Mouse (Mus musculus) erythroid progenitor cell, adult 5-6 weeks (primary cell): ENCODE results near the gene Ngb. TPM values are rescaled to one million over a fixed set of nuclear protein-coding genes. Genes with fewer than 3 reads are reported as not detected.

Source experiments
- ATAC-seq: replicated peaks from 2 replicates; pipeline ENCODE4 v1.8.0; 2016; ENCODE audit warnings: moderate number of reproducible peaks, mild to moderate bottlenecking, moderate TSS enrichment, inconsistent platforms; ENCODE audit not compliant: poor library complexity, low FRiP score, severe bottlenecking
- total RNA-seq, 2 experiments: library from RNA; stranded (forward) in 1 of 2; stranded (reverse) in 1 of 2; fragments of 150-400 nt in 1 of 2; fragments of 186-747, 209-891 nt in 1 of 2; gene quantifications; 2 replicates each; pipeline versions ENCODE4 v1.2.3 to v1.2.4; 2015 to 2017; ENCODE audit warnings: low replicate concordance in 2 of 2

Ngb gene
- total RNA-seq (2015; ENCODE audit: low replicate concordance) = not detected in 2 replicates
- total RNA-seq (2017; ENCODE audit: low replicate concordance) = not detected in 2 replicates

DNA sequence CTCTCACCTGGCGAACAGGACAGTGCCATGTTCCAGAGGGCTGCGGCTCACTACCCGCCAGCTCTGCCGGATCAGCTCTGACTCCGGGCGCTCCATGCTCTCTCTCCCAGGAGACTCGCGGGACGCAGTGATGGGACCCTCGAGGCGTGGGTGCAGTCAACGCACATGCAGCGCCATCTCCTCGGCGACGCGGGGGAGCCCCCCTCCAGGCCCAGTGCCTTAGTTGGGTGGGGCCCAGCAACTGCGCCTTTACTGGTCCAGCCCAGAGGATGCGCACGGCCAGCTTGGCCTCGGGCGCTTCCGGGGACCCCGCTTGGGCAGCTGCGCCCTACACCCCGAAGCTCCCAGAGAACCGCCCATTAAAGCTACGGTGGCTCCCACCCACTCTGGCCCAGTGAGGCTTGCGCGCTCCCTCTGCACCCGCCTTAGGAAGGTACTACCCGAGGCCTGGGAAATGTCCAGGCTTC, at the start of gene Ngb:
Ngb (minus strand) TSS at position 375 of the 467 bp plus-strand sequence.
- no peak for ATAC-seq

DNA sequence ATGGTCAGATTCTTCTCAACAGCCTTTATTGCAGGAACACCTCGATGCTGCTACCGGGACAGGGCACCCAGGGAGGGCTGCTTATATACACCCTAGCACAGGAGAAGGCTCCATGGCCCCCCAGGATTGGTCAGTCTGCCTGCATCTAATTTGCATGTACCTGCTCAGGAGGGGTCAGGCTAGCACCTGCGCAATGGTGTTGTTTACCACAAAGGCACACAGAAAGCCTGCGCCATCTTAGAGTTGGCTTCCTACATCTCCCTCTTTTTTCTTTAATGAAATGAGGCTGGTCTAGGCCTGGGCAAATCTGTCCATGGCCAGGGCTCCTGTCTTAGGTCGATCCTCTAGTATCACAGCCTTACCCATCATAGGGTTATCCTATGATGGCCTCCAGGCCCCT, 47.1 kb upstream of the Ngb start:
- no peak for ATAC-seq

DNA sequence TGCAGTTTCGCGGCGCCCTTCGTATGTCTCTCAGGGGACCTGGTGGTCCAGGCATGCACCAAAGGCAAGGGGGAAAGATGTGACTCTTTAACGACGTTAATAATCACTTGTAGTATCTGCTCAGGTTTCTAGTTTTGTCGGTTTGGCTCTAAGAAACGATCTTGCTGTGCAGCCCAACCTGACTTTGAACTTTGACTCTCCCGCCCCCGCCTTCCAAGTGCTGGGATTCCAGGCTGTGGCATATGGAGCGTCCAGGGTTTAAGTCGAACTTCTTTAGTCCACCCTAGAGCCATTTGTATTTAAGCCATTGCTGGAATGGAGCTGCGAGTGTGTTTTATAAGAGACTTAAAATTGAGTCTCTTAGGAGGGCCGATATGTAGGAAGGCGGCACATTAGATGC, 45.8 kb upstream of the Ngb start:
- ATAC-seq = no peak

DNA sequence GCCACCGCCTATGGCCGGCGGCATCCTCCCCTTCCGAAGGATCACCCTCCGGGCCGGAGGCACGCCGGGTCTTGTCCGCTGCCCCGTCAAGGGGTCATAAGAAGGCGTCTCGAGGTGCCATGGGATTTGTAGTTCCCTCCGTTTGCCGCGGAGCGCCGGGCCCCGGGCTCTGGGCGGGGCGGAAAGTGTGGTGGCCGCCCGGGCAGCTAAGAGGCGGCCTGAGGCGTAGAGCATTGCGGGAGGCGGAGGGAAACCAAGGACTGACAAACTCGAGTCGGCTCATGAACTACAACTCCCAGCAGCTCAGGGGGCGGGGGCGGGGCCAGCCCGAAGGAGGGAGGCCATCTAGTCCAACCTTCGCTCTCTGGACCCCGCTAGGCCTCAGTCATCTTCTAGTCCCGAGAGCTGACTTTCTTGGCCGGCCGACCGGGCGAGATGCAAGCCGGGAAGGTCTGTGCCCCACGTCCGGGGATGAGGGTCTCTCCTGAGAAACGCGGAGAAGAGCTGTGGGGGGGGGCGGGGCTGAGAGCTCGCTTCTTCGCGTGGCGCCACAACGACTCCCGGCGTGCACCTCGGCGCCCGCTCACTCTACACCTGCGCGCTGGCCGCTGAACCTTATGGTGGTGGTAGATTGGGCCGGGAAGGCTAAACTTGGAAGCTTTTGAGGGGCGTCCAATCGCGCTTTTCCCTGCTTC, 45.2 kb upstream of the Ngb start, which contains the start of gene Pomt2:
Pomt2 (minus strand) TSS at position 574 of the 695 bp plus-strand sequence.
- ATAC-seq = peak; percentile 94

GRCm38 (mm10) chr12:87146966-87147365, 44.6 kb upstream of the Ngb start, which contains the start of gene Gstz1:
Gstz1 (plus strand) TSS chr12:87147165.
- ATAC-seq = peak; percentile 89

DNA sequence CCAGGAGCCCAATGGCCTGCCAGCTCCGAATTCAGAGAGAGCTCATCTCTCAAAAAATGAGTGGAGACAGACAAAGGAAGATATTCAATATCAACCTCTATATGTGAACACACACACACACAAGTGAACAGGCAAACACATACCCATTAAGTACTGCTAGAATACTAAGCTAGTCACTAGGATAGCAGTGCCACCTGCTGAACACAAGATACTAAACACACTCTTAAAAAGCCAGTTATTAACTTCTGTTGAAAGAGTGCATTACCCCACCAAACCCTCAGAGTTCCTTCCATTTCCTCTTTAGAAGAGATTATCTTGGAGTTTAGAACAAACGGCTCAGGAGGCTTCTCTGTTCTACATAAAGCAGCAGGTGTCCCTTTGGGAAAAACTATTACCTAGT, 39.8 kb upstream of the Ngb start:
- ATAC-seq = no peak

DNA sequence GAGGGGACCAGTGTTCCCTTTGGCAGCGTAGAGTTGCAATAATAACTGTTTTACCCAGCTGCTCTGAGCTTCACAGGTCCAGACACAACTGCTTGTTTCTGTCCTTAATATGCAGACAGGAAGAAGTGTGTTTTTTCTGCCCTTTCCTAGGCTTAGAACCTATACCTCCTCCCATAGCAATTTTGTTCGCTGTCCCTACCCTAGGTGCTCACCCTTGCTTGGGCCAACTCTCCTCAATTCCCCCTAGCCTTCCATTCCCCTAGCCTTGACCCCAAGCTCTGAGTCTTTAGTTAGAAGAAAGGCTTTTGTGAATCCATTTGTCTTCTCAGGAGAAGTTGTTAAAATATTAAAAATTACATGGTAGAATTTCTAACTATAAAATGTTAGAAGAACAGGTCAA, 36.4 kb upstream of the Ngb start:
- no peak for ATAC-seq

DNA sequence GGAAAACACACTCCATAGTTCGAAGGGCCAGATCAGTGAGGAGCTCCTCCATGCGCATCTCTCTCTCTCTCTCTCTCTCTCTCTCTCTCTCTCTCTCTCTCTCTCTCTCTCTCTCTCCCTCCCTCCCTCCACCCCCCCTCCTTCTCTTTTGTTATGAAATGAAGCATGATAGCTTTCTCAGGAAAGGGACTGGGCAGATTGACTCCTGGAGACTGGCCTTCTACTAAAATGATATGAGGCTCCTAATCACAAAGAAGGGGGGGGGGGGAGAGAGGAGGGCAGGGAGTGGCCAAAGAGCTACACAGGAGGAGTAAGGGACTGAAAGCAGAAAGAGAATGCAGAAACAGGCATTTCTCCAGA, 36.0 kb upstream of the Ngb start:
- ATAC-seq = no peak

GRCm38 (mm10) chr12:87137439-87138341, 35.4 kb upstream of the Ngb start:
- no peak for ATAC-seq

DNA sequence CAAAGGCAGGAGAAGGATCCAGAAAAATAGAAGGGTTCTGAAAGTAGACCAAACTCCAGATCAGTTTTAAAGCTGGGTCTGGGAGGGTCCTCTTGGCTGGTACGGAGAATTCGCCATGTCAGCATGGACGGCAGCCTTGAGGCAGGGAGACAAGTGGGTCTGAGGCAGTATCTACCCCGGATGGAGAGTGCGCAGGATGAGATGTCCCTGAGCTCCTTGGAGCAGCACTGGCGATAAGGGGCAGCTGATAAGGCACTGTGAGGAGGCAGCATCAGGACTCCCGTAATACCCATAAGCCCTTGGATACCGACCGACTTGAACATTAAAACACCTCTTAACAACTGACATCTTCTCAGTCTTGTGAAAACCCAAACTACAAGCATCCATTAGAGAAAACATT, 30.4 kb upstream of the Ngb start:
- no peak for ATAC-seq

- no peak for ATAC-seq
Measured at GRCm38 (mm10) chr12:87132210-87132609, 29.9 kb upstream of the Ngb start.

DNA sequence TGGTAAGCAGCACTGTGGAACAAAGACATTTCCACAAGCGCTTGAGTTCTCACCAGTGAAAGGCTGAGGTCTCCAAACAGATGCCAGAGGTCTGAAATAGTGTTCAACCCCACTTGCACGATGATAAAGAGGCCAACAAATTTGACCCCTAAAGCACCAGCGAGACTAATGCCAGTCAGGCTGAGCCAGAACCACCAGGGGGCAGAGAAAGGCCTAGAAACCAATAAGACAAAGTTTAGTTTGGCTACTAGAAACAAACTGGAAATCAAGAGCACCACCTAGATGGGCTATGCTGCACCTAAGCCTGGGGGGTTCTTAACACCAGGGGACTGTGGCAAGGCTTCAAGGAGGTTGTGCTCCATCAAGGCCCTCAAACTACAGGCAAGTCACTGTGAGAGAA, 29.3 kb upstream of the Ngb start:
- no peak for ATAC-seq

- no peak for ATAC-seq
Measured at GRCm38 (mm10) chr12:87131181-87131580, 28.8 kb upstream of the Ngb start.

- no peak for ATAC-seq
Measured at GRCm38 (mm10) chr12:87130224-87130623, 27.9 kb upstream of the Ngb start.

- ATAC-seq = no peak
Measured at GRCm38 (mm10) chr12:87127256-87127655, 24.9 kb upstream of the Ngb start.

- ATAC-seq = peak; percentile 92
Measured at GRCm38 (mm10) chr12:87121918-87122589, 19.7 kb upstream of the Ngb start.

GRCm38 (mm10) chr12:87107357-87107977, 5.1 kb upstream of the Ngb start:
- no peak for ATAC-seq

DNA sequence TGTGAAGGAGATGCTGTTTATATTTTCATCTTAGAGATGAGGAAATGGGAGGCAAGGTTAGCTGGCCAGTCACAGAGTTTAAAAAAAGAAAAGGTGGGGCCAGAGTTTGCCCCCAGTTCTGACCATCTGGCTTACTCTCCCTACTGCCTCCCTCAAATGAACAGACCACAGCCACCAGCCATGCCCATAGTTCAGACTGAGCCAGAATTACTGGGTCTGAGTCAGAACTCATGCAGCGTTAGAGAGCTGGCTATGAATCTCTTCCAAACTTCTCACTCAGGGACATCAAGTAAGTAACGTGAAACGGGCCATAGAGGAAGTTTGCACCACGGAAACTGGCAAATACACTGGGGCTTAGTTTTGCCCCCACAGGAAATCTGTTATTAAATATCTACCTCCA, 2.5 kb upstream of the Ngb start:
- ATAC-seq = no peak

GRCm38 (mm10) chr12:87103471-87103870, 1.1 kb upstream of the Ngb start:
- ATAC-seq = no peak

DNA sequence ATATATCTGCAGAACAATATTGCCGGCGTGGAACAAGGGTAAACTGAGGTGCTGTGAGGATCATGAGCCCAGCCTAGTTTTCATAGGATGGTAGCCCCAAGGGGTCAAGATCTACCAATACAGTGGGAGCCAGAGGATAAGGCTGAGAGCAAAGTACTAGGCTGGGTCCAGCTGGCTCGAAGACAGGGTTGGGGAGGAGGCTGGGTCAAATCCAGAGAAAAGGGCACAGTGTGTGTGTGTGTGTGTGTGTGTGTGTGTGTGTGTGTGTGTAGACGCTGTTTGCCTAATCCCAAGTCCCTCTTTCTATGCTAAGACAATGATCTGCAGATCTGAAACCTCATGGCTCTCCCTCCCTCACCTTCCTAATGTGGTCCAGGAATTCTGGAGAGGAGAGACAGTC, 2.0 kb downstream of the Ngb start:
- no peak for ATAC-seq
